Mouse (Mus musculus) adrenal gland, postnatal 14 days (tissue): ENCODE measurements around the gene Cacna1g. TPM values are rescaled to one million over a fixed set of nuclear protein-coding genes. Genes with fewer than 3 reads are reported as not detected.

Experiments used
- DNase-seq: peaks from one replicate; pipeline ENCODE4 v3.0.0; 2021; ENCODE audit warnings: mixed read lengths
- total RNA-seq: library from RNA; stranded (reverse); gene quantifications from 2 replicates; pipeline ENCODE4 v1.2.3, GENCODE M21; 2021

Cacna1g gene
- total RNA-seq, 1 experiment from 2014 or later: 0.89 TPM

GRCm38 (mm10) chr11:94480382-94480781, 6.4 kb upstream of the Cacna1g start:
- no peak for DNase-seq

GRCm38 (mm10) chr11:94477651-94478050, 3.7 kb upstream of the Cacna1g start:
- no peak for DNase-seq

- no peak for DNase-seq
These were observed 1.7 kb upstream of the Cacna1g start for GRCm38 (mm10) chr11:94475722-94476121.

GRCm38 (mm10) chr11:94474544-94474910, 529 bp upstream of the Cacna1g start:
- no peak for DNase-seq

GRCm38 (mm10) chr11:94472916-94473706, 887 bp downstream of the Cacna1g start:
- no peak for DNase-seq

DNA sequence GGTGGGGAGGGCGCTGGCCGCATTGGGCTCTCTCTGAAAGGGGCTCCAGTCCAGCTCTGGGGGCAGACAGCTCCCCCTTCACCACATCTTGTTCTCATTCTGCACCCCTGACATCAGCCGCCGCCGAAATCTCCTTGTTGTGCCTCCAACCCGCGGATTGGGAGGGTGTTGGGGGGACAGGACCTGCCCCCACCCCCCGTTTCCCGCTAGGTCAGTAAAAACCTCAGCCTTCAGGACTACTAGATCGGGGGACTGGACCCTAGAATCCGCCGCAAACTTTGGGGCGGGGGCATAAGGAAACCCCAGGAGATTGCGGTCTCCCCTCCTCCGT, 1.4 kb downstream of the Cacna1g start:
- DNase-seq: no peak

DNA sequence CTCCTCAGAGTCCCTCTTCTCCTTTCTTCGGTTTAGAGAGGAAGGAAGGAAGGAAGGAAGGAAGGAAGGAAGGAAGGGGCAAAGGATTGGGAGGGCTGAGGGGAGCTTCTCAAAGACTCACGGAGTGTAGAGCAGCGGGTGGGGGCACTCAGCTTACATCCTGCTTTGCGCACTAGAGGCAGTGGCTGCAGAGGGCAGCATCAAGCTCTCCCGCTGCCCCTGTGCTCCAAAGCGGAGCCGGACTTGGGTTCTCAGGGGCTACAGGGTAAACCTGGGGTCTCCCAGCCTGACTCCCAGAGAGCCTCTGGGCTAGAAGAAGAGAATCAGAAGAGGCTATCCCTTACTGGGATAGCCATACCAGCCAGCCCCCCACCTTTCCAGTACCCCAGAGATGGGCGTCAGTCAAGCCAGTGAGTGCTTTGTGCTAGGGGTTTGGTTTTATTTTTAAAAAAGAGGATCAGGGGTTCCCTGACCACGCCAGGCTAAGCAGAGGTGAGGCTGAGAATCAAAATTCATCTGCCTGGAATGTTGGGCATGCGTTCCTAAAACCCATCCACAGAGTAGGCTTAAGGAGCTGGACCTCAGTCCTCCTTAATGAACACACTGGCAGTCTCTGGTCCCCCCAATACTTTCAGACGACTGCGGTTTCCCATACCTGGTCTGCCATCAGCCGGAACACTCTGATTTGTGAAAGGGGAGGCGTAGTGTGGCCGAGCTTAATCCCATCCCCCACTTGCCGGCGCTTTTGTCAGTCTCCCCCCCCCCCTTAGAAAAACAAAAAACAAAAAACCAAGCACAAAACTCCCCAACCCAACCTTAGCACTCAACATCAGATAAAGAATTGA, 2.0 kb downstream of the Cacna1g start:
- no peak for DNase-seq

- DNase-seq: no peak
These were observed 3.6 kb downstream of the Cacna1g start for GRCm38 (mm10) chr11:94470391-94470790.

DNA sequence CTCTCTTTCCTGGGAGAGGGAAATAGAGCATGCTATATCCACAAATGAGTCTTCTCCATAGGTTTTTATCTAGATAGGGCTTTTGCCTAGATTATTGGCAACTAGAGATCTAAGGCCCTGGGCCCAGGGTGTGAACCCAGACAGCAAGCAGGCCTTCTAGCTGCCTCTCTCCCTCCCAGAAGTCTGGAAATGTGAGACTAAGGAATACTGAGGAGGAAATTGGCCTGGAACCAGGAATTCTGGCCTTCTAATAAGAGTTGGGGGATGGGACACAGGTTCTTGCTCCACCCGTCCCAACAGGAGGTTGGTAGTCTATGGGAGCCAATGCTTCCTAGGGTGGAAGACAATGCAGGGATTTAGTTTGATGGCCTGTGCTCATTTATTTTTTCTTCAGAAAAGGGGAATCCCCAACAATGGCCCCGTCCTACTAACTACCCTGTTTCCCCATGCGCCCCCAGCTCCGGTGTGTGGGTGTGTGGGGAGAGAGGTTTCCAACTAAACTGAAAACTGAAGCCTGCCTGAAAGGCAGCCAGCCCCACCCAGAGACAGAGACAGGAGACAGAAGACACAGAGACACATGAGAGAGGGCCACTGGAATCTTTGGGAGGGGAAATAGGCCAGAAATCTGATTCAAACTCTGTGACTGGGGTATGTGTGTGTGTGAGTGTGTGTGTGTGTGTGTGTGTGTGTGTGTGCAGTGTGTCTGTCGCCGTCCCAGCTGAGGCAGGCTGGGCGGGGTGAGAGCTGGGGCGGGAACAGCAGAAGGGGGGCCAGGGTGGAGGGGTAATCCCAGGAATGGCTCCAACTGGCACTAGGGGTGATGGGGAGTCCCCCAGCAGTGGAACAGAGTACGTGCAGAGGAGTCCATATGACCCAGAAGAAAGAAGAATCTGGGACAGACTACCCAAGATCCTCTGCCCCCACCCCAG, 4.6 kb downstream of the Cacna1g start:
- no peak for DNase-seq

GRCm38 (mm10) chr11:94468582-94469064, 5.4 kb downstream of the Cacna1g start:
- DNase-seq: no peak

DNA sequence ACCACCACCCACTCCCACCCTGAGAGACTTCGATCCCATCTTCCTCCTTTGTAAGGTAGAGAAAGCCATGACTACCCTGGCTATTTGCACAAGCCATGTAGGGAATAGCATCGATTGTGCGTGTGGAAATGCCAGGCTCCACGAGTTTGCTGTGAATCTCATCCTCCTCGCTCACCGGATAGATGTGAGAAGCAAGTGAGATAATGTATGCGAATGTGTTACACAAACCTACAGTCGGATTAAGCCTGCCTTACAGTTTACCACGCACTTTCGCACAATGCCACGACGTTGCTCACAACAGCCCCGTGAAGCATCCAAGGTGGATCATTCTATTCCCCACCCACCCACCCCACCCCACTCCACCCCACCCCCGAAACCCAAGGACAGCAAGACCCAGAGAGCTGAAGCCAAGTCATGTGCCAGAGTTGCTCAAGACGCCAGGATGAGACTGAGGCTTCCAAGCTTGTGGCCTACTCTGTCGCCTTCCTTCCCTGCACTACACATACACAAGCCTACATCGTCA, 7.6 kb downstream of the Cacna1g start:
- no peak for DNase-seq

DNA sequence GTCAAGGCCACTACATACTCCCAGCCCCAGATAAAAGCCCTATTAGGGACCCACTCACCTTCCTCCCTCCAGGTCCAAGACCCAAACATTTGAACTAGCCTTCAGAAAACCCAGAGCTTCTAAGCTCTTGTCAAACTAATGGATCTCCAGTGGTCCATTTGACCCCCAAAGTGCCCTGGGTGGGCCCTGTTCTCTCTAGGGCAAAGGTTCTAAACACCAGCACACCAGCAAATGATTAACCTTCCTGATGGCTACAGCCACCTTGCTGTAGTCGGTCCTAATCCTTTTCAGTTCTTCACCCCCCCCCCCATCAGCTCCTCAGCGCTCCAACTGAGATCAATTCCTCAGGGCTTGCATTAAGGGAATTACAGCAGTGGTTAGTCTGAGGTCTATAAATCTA, 9.8 kb downstream of the Cacna1g start:
- DNase-seq: no peak

- DNase-seq: no peak
These were observed 12.1 kb downstream of the Cacna1g start for GRCm38 (mm10) chr11:94461856-94462255.

GRCm38 (mm10) chr11:94457001-94457400, 17.0 kb downstream of the Cacna1g start:
- peak; percentile 55 for DNase-seq

- DNase-seq: no peak
These were observed 17.7 kb downstream of the Cacna1g start for GRCm38 (mm10) chr11:94456347-94456746.

GRCm38 (mm10) chr11:94455161-94455820, 18.7 kb downstream of the Cacna1g start:
- DNase-seq: no peak

DNA sequence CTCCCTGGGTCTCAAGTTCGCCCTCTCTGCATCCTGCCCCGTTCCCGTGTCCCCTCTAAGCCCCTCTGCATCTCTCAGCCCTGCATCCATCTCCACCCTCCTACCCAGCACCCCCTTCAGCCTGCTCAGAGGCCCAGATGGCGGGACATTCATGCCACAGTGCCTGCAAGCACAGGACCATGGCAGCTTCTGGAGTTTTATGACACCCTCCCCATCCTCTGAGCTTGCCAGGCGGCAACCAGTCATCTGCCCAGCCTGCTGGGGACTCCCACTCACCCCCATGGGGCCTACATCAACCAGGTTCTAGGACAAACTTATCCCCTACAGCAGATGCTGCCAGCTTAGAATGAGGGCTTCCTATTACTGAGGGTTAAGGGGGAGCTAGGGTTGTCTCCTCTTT, 19.2 kb downstream of the Cacna1g start:
- DNase-seq: no peak

DNA sequence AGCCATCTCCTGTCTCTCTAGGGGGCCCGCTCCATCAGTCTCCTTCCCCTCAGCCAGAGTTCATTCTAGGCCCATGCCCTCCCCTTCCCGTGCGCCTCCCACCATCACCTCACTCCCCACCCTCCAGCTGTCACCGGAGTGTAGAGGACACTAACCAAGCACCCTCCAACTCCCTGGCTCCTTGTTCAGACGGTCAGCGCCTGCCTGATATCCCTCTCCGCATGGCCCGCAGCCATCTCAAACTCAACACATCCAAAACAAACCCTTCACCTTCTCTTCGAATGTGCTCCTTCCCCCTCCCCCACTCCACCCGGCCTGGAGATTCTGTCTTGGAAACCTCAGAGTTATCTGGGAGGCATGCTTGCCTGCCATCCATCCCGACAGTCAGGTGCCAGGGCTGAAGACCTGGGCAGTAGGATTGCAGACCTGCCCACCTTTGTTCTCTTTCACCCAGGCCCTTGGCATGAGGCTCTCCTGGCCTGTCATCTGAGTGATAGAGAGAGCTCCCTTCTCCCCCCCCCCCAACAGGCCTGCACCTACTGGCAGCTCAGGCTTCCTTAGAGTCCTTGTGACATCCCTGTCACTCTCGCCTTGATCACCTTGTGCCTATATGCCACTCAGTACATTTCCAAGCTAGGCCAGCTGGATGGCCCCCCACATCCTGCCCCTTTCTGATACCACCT, 22.8 kb downstream of the Cacna1g start:
- DNase-seq: no peak

GRCm38 (mm10) chr11:94449886-94450285, 24.1 kb downstream of the Cacna1g start:
- no peak for DNase-seq

DNA sequence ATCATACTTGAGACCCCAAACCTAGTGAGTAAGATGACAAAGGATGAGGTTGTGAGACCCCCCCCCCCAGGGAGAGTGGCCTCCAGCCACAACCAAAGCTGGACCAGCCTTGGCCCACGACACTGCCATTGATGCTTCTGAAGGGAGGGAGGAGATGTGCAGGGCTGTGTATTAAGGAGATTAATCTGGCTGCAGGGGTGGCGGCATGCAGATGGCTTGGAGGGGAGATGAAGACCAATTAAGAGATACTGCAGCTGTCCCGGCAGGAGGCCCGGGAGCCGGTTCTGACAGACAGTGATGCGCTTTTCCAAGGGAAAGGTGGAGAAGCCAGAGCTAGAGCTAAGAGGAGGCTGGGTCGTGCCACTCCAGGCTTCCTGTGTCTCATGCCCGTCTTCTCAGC, 24.8 kb downstream of the Cacna1g start:
- no peak for DNase-seq

DNA sequence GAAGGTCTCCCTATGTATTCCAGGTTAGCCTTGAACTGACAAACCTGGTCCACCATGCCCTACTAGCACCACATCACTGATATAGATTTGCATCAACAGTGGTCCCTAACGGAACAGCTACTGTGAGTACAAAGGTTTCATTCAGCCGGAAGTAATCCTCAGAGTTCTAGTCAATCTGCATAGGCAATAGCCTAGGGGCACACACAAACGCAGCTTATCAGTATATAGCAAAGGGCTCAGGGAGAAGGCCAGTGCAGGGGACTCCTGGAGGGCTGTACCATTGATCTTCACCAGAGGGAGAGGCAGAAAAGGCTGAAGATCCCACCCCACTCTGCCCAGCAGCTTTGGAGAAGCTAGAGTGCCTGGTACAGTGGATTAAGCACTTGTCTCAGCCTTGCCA, 27.0 kb downstream of the Cacna1g start:
- DNase-seq: no peak
